Mouse (Mus musculus) forebrain, embryonic 16.5 days (tissue): ENCODE measurements at regions not wholly inside any gene's neighbourhood (a gene's known extent, or its start where the extent isn't known, plus 50 kb on each side); places are given as distances from the start of the nearest gene placed in this dataset.
A peak's percentile ranks its signal among the peaks of the same experiment; 100 is the strongest.

Experiments used
- ATAC-seq: fragments of 200-750 bp; cut with Nextera tagmentation; 2 replicates; pipeline ENCODE4 v1.8.0; 2017; ENCODE audit warnings: mild to moderate bottlenecking, moderate library complexity
- H3K27ac ChIP-seq: fragments of 300-500 bp; sonication (generic); 2 replicates; pipeline ENCODE4 v1.5.1; 2014; ENCODE audit warnings: low read length, control low read depth
- H3K27me3 ChIP-seq: fragments of 300-500 bp; sonication (generic); replicated peaks from 2 replicates; pipeline ENCODE4 v1.6.1; 2014; ENCODE audit warnings: low read length; ENCODE audit not compliant: control insufficient read depth, insufficient read depth
- H3K36me3 ChIP-seq: fragments of 300-500 bp; sonication (generic); 2 replicates; pipeline ENCODE4 v1.6.1; 2014; ENCODE audit not compliant: control insufficient read depth, insufficient read depth
- H3K4me1 ChIP-seq: fragments of 300-500 bp; sonication (generic); replicated peaks from 2 replicates; pipeline ENCODE4 v1.6.1; 2014; ENCODE audit warnings: low read length; ENCODE audit not compliant: control insufficient read depth, insufficient read depth
- H3K4me2 ChIP-seq: fragments of 300-500 bp; sonication (generic); 2 replicates; pipeline ENCODE4 v1.6.1; 2014; ENCODE audit warnings: mild to moderate bottlenecking, low read length, control low read depth
- H3K4me3 ChIP-seq: fragments of 300-500 bp; sonication (generic); replicated peaks from 2 replicates; pipeline ENCODE4 v1.5.1; 2014; ENCODE audit warnings: mild to moderate bottlenecking, low read length, control low read depth
- H3K9ac ChIP-seq: fragments of 300-500 bp; sonication (generic); replicated peaks from 2 replicates; pipeline ENCODE4 v1.6.1; 2014; ENCODE audit warnings: low read depth, low read length, control low read depth
- H3K9me3 ChIP-seq: fragments of 300-500 bp; sonication (generic); 2 replicates; pipeline ENCODE4 v1.6.1; 2016; ENCODE audit warnings: low read length; ENCODE audit not compliant: control insufficient read depth
- WGBS: fragments of 180-500 bp; shearing (Covaris S2); extraction: QIAGEN DNeasy Blood & Tissue Kit; methylation state at CpG from one replicate; pipeline ENCODE4 v1.1.7; 2014; 5-methylcytosine and 5-hydroxymethylcytosine counted together

DNA sequence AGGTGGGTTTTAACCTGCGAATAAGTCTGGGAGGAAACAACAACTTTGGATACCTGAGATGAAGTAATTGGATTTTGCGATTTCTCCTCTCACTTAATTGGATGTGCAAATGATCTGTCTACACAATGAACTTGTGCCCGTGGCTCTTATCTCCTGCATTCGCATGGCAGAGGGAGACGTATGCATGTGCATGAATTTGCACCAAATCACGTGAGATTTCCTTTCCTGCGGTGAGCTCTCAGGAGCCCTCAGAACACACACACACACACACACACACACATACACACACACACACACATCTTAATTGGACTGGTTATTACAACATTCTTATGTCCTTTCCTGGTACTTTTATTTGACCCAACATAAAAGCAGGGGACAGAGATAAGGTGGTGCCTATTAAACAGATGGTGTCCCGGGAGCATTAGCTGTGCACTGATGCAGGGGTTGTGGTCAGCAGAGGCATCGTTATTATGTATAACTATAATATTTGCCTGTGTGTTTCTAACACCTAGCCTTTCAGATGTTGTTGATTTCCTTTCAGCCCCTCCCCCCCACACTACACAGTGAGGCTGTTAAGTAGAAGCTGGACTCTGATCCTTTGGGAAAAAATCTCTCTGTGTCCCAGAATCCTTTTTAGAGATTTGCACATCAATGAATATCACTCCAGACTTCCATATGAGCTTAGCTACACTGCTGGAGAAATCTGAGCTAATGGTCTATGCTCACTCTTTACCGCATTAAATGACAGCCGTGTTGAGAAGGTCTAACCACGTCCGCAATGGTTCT is 166.3 kb downstream of the Arrdc4 start:
- Histone ChIP-seq H3K4me2 (no peak overlapping the region), H3K9me3 (no peaks in the 10 kb centered on the region), H3K4me1 (0 out of 2 replicates have a peak, but pooled peaks cover 2% of the 10 kb centered on the region), H3K4me3 (no peak overlapping the region), H3K27ac (no peak overlapping the region), H3K27me3 (peaks cover 10% of the 10 kb centered on the region; the same call in 1 of the 2 replicates), H3K9ac (no peak overlapping the region), H3K36me3 (no peaks in the 10 kb centered on the region)
- no peak for ATAC-seq
- WGBS: 77% methylated on average over 13 of the region's 13 CpGs

DNA sequence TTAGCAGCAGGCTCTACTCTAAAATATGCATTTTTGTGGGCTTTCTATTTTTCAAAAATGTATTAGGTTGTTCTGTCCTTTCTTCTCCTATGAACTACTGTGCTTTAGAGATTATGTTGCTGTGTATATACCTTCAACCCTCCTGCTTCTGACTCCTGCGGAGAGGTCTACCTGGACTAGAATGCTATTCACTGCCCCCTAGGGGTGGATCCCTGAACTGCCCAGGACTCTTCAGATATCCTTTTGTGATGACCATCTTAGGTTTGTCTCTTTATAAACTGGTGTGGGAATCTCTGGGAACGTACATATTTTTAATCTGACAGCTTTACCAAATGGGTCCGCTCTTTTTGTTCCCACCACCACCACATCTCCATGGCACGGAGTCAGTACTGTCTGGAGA is 168.4 kb downstream of the Arrdc4 start:
- 36% methylated on average over 4 of the region's 4 CpGs for WGBS
- 0 out of 2 replicates have a peak, but pooled peaks have one; percentile 23 for ATAC-seq
- peaks cover 10% of the 10 kb centered on the region; the same call in 1 of the 2 replicates for H3K27me3 ChIP-seq

GRCm38 (mm10) chr7:68579666-68580065 is 169.4 kb downstream of the Arrdc4 start:
- Histone ChIP-seq H3K4me1 (0 out of 2 replicates have a peak, but pooled peaks cover 2% of the 10 kb centered on the region), H3K9me3 (no peaks in the 10 kb centered on the region), H3K36me3 (no peaks in the 10 kb centered on the region), H3K27ac (no peak overlapping the region), H3K9ac (no peak overlapping the region), H3K4me3 (peak overlapping the region; percentile 32), H3K27me3 (peaks cover 10% of the 10 kb centered on the region; the same call in 1 of the 2 replicates), H3K4me2 (peak overlapping the region; percentile 61)
- 13% methylated on average over 10 of the region's 10 CpGs for WGBS
- peak; percentile 88 for ATAC-seq

More for the DNA sequence above, 168.4 kb downstream of the Arrdc4 start:
- Histone ChIP-seq H3K27ac (no peak overlapping the region), H3K9ac (no peak overlapping the region), H3K36me3 (no peaks in the 10 kb centered on the region), H3K4me1 (0 out of 2 replicates have a peak, but pooled peaks cover 2% of the 10 kb centered on the region), H3K4me2 (no peak overlapping the region), H3K9me3 (no peaks in the 10 kb centered on the region), H3K4me3 (no peak overlapping the region)

- 48% methylated on average over 8 of the region's 8 CpGs for WGBS
- H3K4me3 ChIP-seq: no peak overlapping the region
- H3K27ac ChIP-seq: no peak overlapping the region
- H3K4me1 ChIP-seq: 0 out of 2 replicates have a peak, but pooled peaks cover 2% of the 10 kb centered on the region
- 0 out of 2 replicates have a peak, but pooled peaks have one; percentile 40 for ATAC-seq
- H3K9ac ChIP-seq: no peak overlapping the region
- no peaks in the 10 kb centered on the region for H3K9me3 ChIP-seq
- H3K4me2 ChIP-seq: no peak overlapping the region
- peaks cover 10% of the 10 kb centered on the region; the same call in 1 of the 2 replicates for H3K27me3 ChIP-seq
- H3K36me3 ChIP-seq: no peaks in the 10 kb centered on the region
Observed at GRCm38 (mm10) chr7:68579216-68579615, 169.8 kb downstream of the Arrdc4 start.

DNA sequence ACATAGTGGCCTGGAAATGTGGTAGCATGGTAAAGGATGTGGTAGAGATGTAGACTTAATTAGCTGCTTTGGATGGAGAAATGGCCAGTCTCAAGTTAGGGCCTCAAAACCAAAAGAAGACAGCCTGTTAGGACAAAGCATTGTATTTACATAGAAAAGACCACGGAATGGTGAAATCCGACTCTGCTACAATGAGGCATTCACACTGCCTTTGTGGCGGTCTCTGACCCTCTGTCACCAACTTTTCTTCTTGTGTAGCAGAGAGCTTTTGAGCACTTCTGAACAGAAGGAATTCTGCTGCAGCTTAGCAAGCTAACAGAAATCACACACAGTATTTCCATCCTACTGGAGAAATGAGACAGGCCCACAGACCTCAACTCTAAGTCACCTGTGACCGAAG is 177.7 kb downstream of the Arrdc4 start:
- Histone ChIP-seq H3K4me1 (no peaks in the 10 kb centered on the region), H3K4me3 (no peak overlapping the region), H3K9me3 (no peaks in the 10 kb centered on the region), H3K4me2 (no peak overlapping the region), H3K36me3 (no peaks in the 10 kb centered on the region), H3K27ac (no peak overlapping the region), H3K27me3 (no peaks in the 10 kb centered on the region), H3K9ac (no peak overlapping the region)
- WGBS: 30% methylated on average over 4 of the region's 4 CpGs
- ATAC-seq: no peak

DNA sequence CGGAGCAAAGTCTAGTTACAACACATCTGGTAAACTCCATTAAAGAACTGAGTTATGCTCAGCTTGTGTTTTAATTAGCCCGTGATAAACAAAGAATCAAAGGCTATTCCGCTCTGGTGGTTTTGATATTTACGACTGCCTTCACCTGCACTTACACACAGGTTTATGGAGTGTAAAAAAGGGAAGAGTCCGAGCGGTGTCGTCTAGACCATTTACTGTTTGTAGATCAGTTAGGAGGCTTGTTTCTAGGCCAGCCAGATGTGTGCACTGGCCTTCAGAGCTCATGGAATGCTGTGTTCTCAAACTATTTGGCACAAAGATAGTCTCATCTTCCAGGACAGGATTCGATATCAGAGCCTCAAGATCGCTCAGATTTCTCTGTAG is 180.9 kb downstream of the Arrdc4 start:
- Histone ChIP-seq H3K9ac (no peak overlapping the region), H3K4me3 (no peak overlapping the region), H3K4me1 (no peaks in the 10 kb centered on the region), H3K27me3 (no peaks in the 10 kb centered on the region), H3K9me3 (no peaks in the 10 kb centered on the region), H3K36me3 (no peaks in the 10 kb centered on the region), H3K27ac (no peak overlapping the region), H3K4me2 (no peak overlapping the region)
- whole genome bisulfite sequencing: 83% methylated on average over 9 of the region's 9 CpGs
- ATAC-seq: no peak

GRCm38 (mm10) chr7:68567452-68568126 is 181.5 kb downstream of the Arrdc4 start:
- H3K9ac ChIP-seq: no peak overlapping the region
- no peaks in the 10 kb centered on the region for H3K27me3 ChIP-seq
- H3K4me2 ChIP-seq: no peak overlapping the region
- no peaks in the 10 kb centered on the region for H3K4me1 ChIP-seq
- H3K36me3 ChIP-seq: no peaks in the 10 kb centered on the region
- no peak overlapping the region for H3K4me3 ChIP-seq
- H3K9me3 ChIP-seq: no peaks in the 10 kb centered on the region
- WGBS: 85% methylated on average over 3 of the region's 3 CpGs
- ATAC-seq: no peak
- no peak overlapping the region for H3K27ac ChIP-seq

DNA sequence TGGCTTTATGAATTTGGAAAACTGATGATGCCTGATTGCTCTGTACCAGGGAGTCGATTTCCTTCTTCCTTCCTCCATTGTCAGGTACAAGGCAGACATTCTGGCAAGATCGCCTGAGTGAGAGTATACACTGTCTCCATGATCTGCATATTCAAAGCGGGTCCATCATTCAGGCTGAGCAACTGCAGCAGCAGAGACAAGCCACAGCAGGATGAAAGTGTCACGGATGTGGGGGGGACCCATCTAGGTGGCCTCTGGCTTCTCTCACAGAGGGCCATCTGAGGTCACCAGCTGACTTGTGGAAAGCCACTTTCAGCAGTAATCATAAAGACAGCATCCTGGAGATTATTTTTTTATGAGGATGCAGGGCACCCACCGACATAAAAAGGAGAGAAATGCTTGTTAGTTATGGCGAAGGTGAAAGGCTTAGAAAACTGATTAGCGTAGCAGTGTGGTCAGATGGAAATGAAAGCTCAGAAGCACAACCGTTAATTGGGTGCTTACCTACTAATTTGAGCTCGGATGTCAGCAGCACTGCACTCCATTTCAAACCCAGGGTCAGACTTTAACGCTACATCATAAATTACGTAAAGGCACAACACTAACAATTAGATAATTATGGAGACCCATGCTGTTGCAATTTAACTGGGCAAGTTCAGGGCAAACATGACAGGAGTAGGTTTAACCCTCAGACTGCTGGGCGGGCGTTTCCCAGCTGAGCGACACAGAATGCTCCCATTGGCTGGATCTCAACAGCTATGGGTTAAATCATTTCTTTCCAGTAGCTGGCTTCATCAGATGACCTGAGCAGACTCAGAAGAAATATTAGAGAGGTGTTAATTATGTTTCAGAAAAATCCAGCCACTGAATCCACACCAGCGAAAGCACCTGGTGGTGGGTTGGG is 189.3 kb downstream of the Arrdc4 start:
- H3K4me1 ChIP-seq: peaks cover 4% of the 10 kb centered on the region; the same call in 1 of the 2 replicates
- ATAC-seq: peak; percentile 43; the same call in 1 of the 2 replicates
- no peak overlapping the region for H3K27ac ChIP-seq
- H3K9ac ChIP-seq: no peak overlapping the region
- H3K4me3 ChIP-seq: no peak overlapping the region
- 45% methylated on average over 15 of the region's 15 CpGs for WGBS
- H3K4me2 ChIP-seq: 0 out of 2 replicates have a peak overlapping the region, but pooled peaks have one; percentile 2
- H3K27me3 ChIP-seq: no peaks in the 10 kb centered on the region
- H3K36me3 ChIP-seq: no peaks in the 10 kb centered on the region
- no peaks in the 10 kb centered on the region for H3K9me3 ChIP-seq
